Mouse (Mus musculus): ENCODE measurements around the gene Tbc1d12.
"Not testable (repeated sequence)": the region's sequence is repeated elsewhere in the genome, so short reads cannot be mapped to it uniquely, and the experiment has no call there.

Gene Tbc1d12

GRCm38 (mm10) chr19:38836438-38837170 is at the start of gene Tbc1d12:
TSS of gene Tbc1d12 (plus strand) at chr19:38836579.
- in situ Hi-C loops (cut with MboI): no loop called here

- in situ Hi-C loops (cut with MboI): no loop called here
Observed at GRCm38 (mm10) chr19:38787756-38788155, 48.6 kb upstream of the Tbc1d12 start.

- in situ Hi-C loops (cut with MboI): no loop called here
Observed at GRCm38 (mm10) chr19:38793563-38794045, 42.8 kb upstream of the Tbc1d12 start.

- in situ Hi-C loops (cut with MboI): no loop called here
Observed at GRCm38 (mm10) chr19:38796546-38796945, 39.8 kb upstream of the Tbc1d12 start.

- in situ Hi-C loops (cut with MboI): no loop called here
Observed at GRCm38 (mm10) chr19:38798291-38798690, 38.1 kb upstream of the Tbc1d12 start.

GRCm38 (mm10) chr19:38798801-38799200 is 37.6 kb upstream of the Tbc1d12 start:
- in situ Hi-C loops (cut with MboI): no loop called here

GRCm38 (mm10) chr19:38818191-38818590 is 18.2 kb upstream of the Tbc1d12 start:
- in situ Hi-C loops (cut with MboI): no loop called here

- in situ Hi-C loops (cut with MboI): no loop called here
Observed at GRCm38 (mm10) chr19:38818766-38819426, 17.5 kb upstream of the Tbc1d12 start, which contains the start of gene Noc3l. TSS of gene Noc3l (minus strand) at chr19:38819237.

GRCm38 (mm10) chr19:38819427-38819802 is 17.0 kb upstream of the Tbc1d12 start:
- in situ Hi-C loops (cut with MboI): no loop called here

- in situ Hi-C loops (cut with MboI): no loop called here
Observed at GRCm38 (mm10) chr19:38820186-38820804, 16.1 kb upstream of the Tbc1d12 start.

GRCm38 (mm10) chr19:38833224-38833623 is 3.2 kb upstream of the Tbc1d12 start:
- in situ Hi-C loops (cut with MboI): no loop called here

GRCm38 (mm10) chr19:38836084-38836437 is 318 bp upstream of the Tbc1d12 start:
- in situ Hi-C loops (cut with MboI): no loop called here

GRCm38 (mm10) chr19:38837171-38837641 is 827 bp downstream of the Tbc1d12 start:
- in situ Hi-C loops (cut with MboI): no loop called here

GRCm38 (mm10) chr19:38844817-38845216 is 8.4 kb downstream of the Tbc1d12 start:
- in situ Hi-C loops (cut with MboI): no loop called here

- in situ Hi-C loops (cut with MboI): no loop called here
Observed at GRCm38 (mm10) chr19:38846373-38846772, 10.0 kb downstream of the Tbc1d12 start.

GRCm38 (mm10) chr19:38858224-38858623 is 21.8 kb downstream of the Tbc1d12 start:
- in situ Hi-C loops (cut with MboI): no loop called here

- in situ Hi-C loops (cut with MboI): no loop called here
Observed at GRCm38 (mm10) chr19:38862523-38862922, 26.1 kb downstream of the Tbc1d12 start.

- in situ Hi-C loops (cut with MboI): not testable (repeated sequence)
Observed at GRCm38 (mm10) chr19:38874825-38875224, 38.4 kb downstream of the Tbc1d12 start.

- in situ Hi-C loops (cut with MboI): no loop called here
Observed at GRCm38 (mm10) chr19:38880300-38880699, 43.9 kb downstream of the Tbc1d12 start.

- in situ Hi-C loops (cut with MboI): no loop called here
Observed at GRCm38 (mm10) chr19:38901146-38902135, 65.1 kb downstream of the Tbc1d12 start.

- in situ Hi-C loops (cut with MboI): no loop called here
Observed at GRCm38 (mm10) chr19:38902501-38902900, 66.1 kb downstream of the Tbc1d12 start.
